Mouse (Mus musculus): Measurements from ENCODE around the gene Bcl11b. TPM values are rescaled to one million over a fixed set of nuclear protein-coding genes. Genes with fewer than 3 reads are reported as not detected.

Bcl11b gene
- total RNA-seq, 2 experiments from 2014 or later, result 0.13 to 0.61 TPM

Other genes starting within 250 kb of the Bcl11b start
- 100 to 1,000 TPM; 101 to 127 TPM for gene Setd3, start 175.7 kb upstream of the Bcl11b start, total RNA-seq (2021)
- gene Ccnk, start 176.0 kb upstream of the Bcl11b start, total RNA-seq (2021), result 10 to 100 TPM; 29.2 to 31.1 TPM